Mouse (Mus musculus): ENCODE data around the gene Gemin5.

DNA sequence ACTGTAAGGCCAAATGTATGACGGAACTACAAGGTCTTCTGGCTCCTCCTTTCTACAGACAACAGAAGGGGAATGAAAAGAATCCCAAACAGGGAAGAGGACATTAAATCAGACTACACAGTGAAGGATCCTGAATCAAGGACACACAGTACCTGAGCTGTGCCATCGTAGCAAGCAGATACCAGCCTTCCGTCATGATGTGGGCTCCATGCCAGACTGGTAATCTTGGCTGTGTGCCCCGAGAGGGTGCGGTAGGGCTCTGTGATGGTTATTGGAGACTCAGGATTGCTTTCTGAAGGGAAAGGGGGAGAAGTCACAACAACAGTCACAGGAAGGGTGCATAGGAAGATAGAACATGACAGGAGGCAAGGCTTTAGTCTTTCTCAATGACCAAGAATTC, 22.1 kb downstream of the Gemin5 start:
- no peak for TF ChIP-seq CTCF (IDR thresholded peaks at IDR 0.05; ENCODE audit: control insufficient read depth, insufficient read depth, insufficient replicate concordance, low read depth, low read length)
- TF ChIP-seq POLR2A (IDR thresholded peaks at IDR 0.05; ENCODE audit: control insufficient read depth, low read depth, low read length): no peak

Measured in testis, adult 2 months (tissue).